Mouse (Mus musculus) spleen, adult 10 weeks (tissue): Measurements from ENCODE around the gene Chic1. TPM values are rescaled to one million over a fixed set of nuclear protein-coding genes. Genes with fewer than 3 reads are reported as not detected.

ENCODE experiments used
- polyA plus RNA-seq: library from polyadenylated mRNA; stranded (reverse); fragments of 350-450 nt; fragmentation: Illumina TruSeq; extraction: RNeasy Lipid Tissue Mini Kit (QIAGEN cat#74804); gene quantifications from one replicate; pipeline ENCODE4 v1.2.3, GENCODE M21; 2015; ENCODE audit warnings: low replicate concordance; ENCODE audit not compliant: insufficient read depth

Chic1 gene
- 2.8 TPM for polyA plus RNA-seq

GRCm38 (mm10) chrX:103356287-103356686, at the start of gene Chic1:
Gene Chic1, plus strand, starts transcription at chrX:103356476.

GRCm38 (mm10) chrX:103321146-103321545, 35.1 kb upstream of the Chic1 start, which contains the start of gene Cdx4:
Gene Cdx4, plus strand, starts transcription at chrX:103321398.

GRCm38 (mm10) chrX:103414167-103414566, 57.9 kb downstream of the Chic1 start, which contains the start of gene Tsx:
Gene Tsx, plus strand, starts transcription at chrX:103414467.

GRCm38 (mm10) chrX:103421710-103422109, 65.4 kb downstream of the Chic1 start, which contains the start of gene Gm26992:
Gene Gm26992, plus strand, starts transcription at chrX:103422010.

Other genes with a start within 250 kb of the Chic1 start
- gene Nap1l2, start 169.8 kb upstream of the Chic1 start, polyA plus RNA-seq: 0.08 TPM
- gene Cdx4, start 35.1 kb upstream of the Chic1 start, polyA plus RNA-seq: not detected
- not detected for gene Tsx, start 58.0 kb downstream of the Chic1 start, polyA plus RNA-seq
- gene Gm26992, start 65.5 kb downstream of the Chic1 start, polyA plus RNA-seq: not detected